Mouse (Mus musculus) retina, postnatal 1 day (tissue): ENCODE data around the gene Rarres1.

ENCODE experiments used
- DNase-seq: peaks from one replicate; pipeline ENCODE4 v3.0.0-alpha.2; 2012

Gene Rarres1

GRCm38 (mm10) chr3:67492086-67492869 is 23.0 kb downstream of the Rarres1 start:
- DNase-seq = no peak

- no peak for DNase-seq
These were observed 25.2 kb downstream of the Rarres1 start for GRCm38 (mm10) chr3:67490156-67490555.

- DNase-seq = no peak
These were observed 30.1 kb downstream of the Rarres1 start for GRCm38 (mm10) chr3:67485233-67485632.

GRCm38 (mm10) chr3:67482400-67482799 is 32.9 kb downstream of the Rarres1 start:
- DNase-seq = no peak

- DNase-seq = no peak
These were observed 35.5 kb downstream of the Rarres1 start for GRCm38 (mm10) chr3:67479806-67480205.

- no peak for DNase-seq
These were observed 41.9 kb downstream of the Rarres1 start for GRCm38 (mm10) chr3:67473438-67473837.

GRCm38 (mm10) chr3:67471408-67472127 is 43.8 kb downstream of the Rarres1 start:
- DNase-seq = no peak

GRCm38 (mm10) chr3:67467281-67467680 is 48.0 kb downstream of the Rarres1 start:
- no peak for DNase-seq

GRCm38 (mm10) chr3:67466576-67466975 is 48.7 kb downstream of the Rarres1 start:
- no peak for DNase-seq

GRCm38 (mm10) chr3:67463450-67464372 is 51.6 kb downstream of the Rarres1 start, which contains the start of gene Lxn:
TSS of gene Lxn (minus strand) at chr3:67463926.
- DNase-seq = peak; percentile 63

- DNase-seq = no peak
These were observed 52.3 kb downstream of the Rarres1 start for GRCm38 (mm10) chr3:67463001-67463400.

GRCm38 (mm10) chr3:67462578-67462977 is 52.7 kb downstream of the Rarres1 start:
- peak; percentile 8 for DNase-seq

GRCm38 (mm10) chr3:67462015-67462414 is 53.3 kb downstream of the Rarres1 start:
- DNase-seq = no peak

- DNase-seq = no peak
These were observed 55.4 kb downstream of the Rarres1 start for GRCm38 (mm10) chr3:67459881-67460280.

- DNase-seq = no peak
These were observed 64.6 kb downstream of the Rarres1 start for GRCm38 (mm10) chr3:67450601-67451210.

GRCm38 (mm10) chr3:67449660-67450059 is 65.7 kb downstream of the Rarres1 start:
- no peak for DNase-seq

GRCm38 (mm10) chr3:67447143-67447542 is 68.2 kb downstream of the Rarres1 start:
- no peak for DNase-seq

GRCm38 (mm10) chr3:67434011-67434410 is 81.3 kb downstream of the Rarres1 start:
- DNase-seq = no peak

GRCm38 (mm10) chr3:67429999-67430380 is 85.3 kb downstream of the Rarres1 start, which contains the start of gene Gfm1:
TSS of gene Gfm1 (plus strand) at chr3:67430096.
- peak; percentile 93 for DNase-seq

GRCm38 (mm10) chr3:67429338-67429998 is 85.9 kb downstream of the Rarres1 start:
- DNase-seq = no peak
